ENCODE assay signal across 21 mouse cellular contexts in the genomic region with DNA sequence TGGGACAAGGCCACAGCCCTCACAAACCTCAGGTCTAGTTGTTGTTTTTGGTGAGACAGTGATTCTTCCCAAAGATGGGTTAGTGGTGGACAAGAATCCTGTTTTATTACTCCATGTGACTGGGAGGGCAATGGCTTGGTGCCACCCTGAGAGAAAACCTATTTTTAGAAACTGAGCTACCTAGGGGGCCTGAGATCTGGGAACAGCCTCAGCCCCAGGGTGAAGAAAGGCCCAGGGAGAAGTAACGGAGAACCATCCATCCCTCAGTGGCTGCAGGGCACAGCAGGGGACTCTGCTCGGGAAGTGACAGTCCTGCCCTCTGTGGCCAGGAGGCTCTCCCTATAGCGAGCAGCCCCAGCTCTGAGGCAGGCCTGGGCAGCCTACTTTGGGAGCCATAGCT. TPM values are rescaled to one million over a fixed set of nuclear protein-coding genes. Genes with fewer than 3 reads are reported as not detected.
DNase-seq lines count a peak whose midpoint lies in the region; ATAC-seq lines count a peak whose summit lies in the region.
"Had no signal": no experiment of that assay in that cellular context is flagged by ENCODE, and none has a peak within 500 bp of the region (broad histone marks: within the 10 kb centered on the region; RNA-seq: fewer than 3 reads in every experiment).

No protein-coding gene starts in this region.

- H3K4me3 ChIP-seq in embryonic facial prominence, embryonic 12.5 days, result no peak overlapping the region
- H3K4me3 ChIP-seq in embryonic facial prominence, embryonic 10.5 days, result no peak overlapping the region
- no peak overlapping the region for H3K4me3 ChIP-seq in hindbrain, embryonic 10.5 days
- no peak overlapping the region for H3K4me3 ChIP-seq in hindbrain, embryonic 14.5 days (replicated peaks; ENCODE audit: low read length)
- H3K4me3 ChIP-seq: limb, embryonic 15.5 days; lung, embryonic 15.5 days had no signal

- no peaks in the 10 kb centered on the region for H3K9me3 ChIP-seq in embryonic facial prominence, embryonic 12.5 days
- H3K9me3 ChIP-seq in embryonic facial prominence, embryonic 10.5 days, result 0 out of 2 replicates have a peak, but pooled peaks cover 3% of the 10 kb centered on the region
- no peaks in the 10 kb centered on the region for H3K9me3 ChIP-seq in hindbrain, embryonic 10.5 days
- no peaks in the 10 kb centered on the region for H3K9me3 ChIP-seq in hindbrain, embryonic 14.5 days (ENCODE audit: control insufficient read depth, low read length)
- H3K9me3 ChIP-seq: limb, embryonic 15.5 days; lung, embryonic 15.5 days had no signal

- H3K4me2 ChIP-seq in embryonic facial prominence, embryonic 12.5 days (replicated peaks), result no peak overlapping the region
- H3K4me2 ChIP-seq in hindbrain, embryonic 14.5 days (replicated peaks), result no peak overlapping the region
- H3K4me2 ChIP-seq: limb, embryonic 15.5 days; lung, embryonic 15.5 days had no signal

- no peaks in the 10 kb centered on the region for H3K36me3 ChIP-seq in embryonic facial prominence, embryonic 12.5 days
- no peaks in the 10 kb centered on the region for H3K36me3 ChIP-seq in embryonic facial prominence, embryonic 10.5 days (replicated peaks)
- no peaks in the 10 kb centered on the region for H3K36me3 ChIP-seq in hindbrain, embryonic 10.5 days
- H3K36me3 ChIP-seq in hindbrain, embryonic 14.5 days (replicated peaks; ENCODE audit: control insufficient read depth, insufficient read depth), result no peaks in the 10 kb centered on the region
- H3K36me3 ChIP-seq: limb, embryonic 15.5 days; lung, embryonic 15.5 days had no signal

- 15% methylated on average over 3 of the region's 3 CpGs for WGBS in embryonic facial prominence, embryonic 12.5 days
- WGBS in embryonic facial prominence, embryonic 10.5 days, result 16% methylated on average over 3 of the region's 3 CpGs
- 9% methylated on average over 3 of the region's 3 CpGs for WGBS in hindbrain, embryonic 10.5 days
- 17% methylated on average over 3 of the region's 3 CpGs for WGBS in hindbrain, embryonic 14.5 days

- H3K4me1 ChIP-seq in embryonic facial prominence, embryonic 12.5 days, result no peaks in the 10 kb centered on the region
- H3K4me1 ChIP-seq in embryonic facial prominence, embryonic 10.5 days, result peaks cover 15% of the 10 kb centered on the region
- peaks cover 22% of the 10 kb centered on the region for H3K4me1 ChIP-seq in hindbrain, embryonic 10.5 days (replicated peaks)
- H3K4me1 ChIP-seq in hindbrain, embryonic 14.5 days (replicated peaks; ENCODE audit: control insufficient read depth, insufficient read depth, low read length), result no peaks in the 10 kb centered on the region
- H3K4me1 ChIP-seq: lung, embryonic 15.5 days had no signal

- 0 out of 2 replicates have a peak overlapping the region, but pooled peaks have one; percentile 16 for H3K9ac ChIP-seq in embryonic facial prominence, embryonic 12.5 days
- no peak overlapping the region for H3K9ac ChIP-seq in hindbrain, embryonic 14.5 days
- H3K9ac ChIP-seq: limb, embryonic 15.5 days; lung, embryonic 15.5 days had no signal

- no peak overlapping the region for H3K27ac ChIP-seq in embryonic facial prominence, embryonic 12.5 days
- H3K27ac ChIP-seq in embryonic facial prominence, embryonic 10.5 days (replicated peaks), result no peak overlapping the region
- H3K27ac ChIP-seq in hindbrain, embryonic 10.5 days, result 0 out of 2 replicates have a peak overlapping the region, but pooled peaks have one; percentile 40
- H3K27ac ChIP-seq in hindbrain, embryonic 14.5 days, result no peak overlapping the region
- H3K27ac ChIP-seq: limb, embryonic 15.5 days; lung, embryonic 15.5 days had no signal

- no peaks in the 10 kb centered on the region for H3K27me3 ChIP-seq in embryonic facial prominence, embryonic 12.5 days
- 0 out of 2 replicates have a peak, but pooled peaks cover 6% of the 10 kb centered on the region for H3K27me3 ChIP-seq in embryonic facial prominence, embryonic 10.5 days (replicated peaks; ENCODE audit: low read depth, poor library complexity, severe bottlenecking)
- no peaks in the 10 kb centered on the region for H3K27me3 ChIP-seq in hindbrain, embryonic 10.5 days (ENCODE audit: insufficient read depth, poor library complexity, severe bottlenecking)
- no peaks in the 10 kb centered on the region for H3K27me3 ChIP-seq in hindbrain, embryonic 14.5 days (ENCODE audit: control insufficient read depth, insufficient read depth, low read length)
- H3K27me3 ChIP-seq: limb, embryonic 15.5 days; lung, embryonic 15.5 days had no signal

- DNase-seq in embryonic facial prominence, embryonic 10.5 days (ENCODE audit: low spot score), result no peak
- DNase-seq in hindbrain, embryonic 10.5 days (ENCODE audit: low spot score), result no peak
- DNase-seq in hindbrain, embryonic 14.5 days (ENCODE audit: low spot score), result no peak
- DNase-seq in lung, postnatal 10 days, result peak; percentile 61
- DNase-seq in lung, postnatal 36 days, result no peak
- DNase-seq in heart, postnatal 4 days, result peak; percentile 68
- no peak for DNase-seq in thymus, postnatal 0 days (ENCODE audit: low spot score)
- DNase-seq: adrenal gland, postnatal 36 days; cerebellum, adult 9-11 months; thymus, postnatal 36 days had no signal

- no peak for ATAC-seq in embryonic facial prominence, embryonic 12.5 days (ENCODE audit: insufficient number of reproducible peaks, insufficient read depth, low FRiP score, low TSS enrichment)
- ATAC-seq in hindbrain, embryonic 14.5 days (ENCODE audit: low FRiP score), result no peak
- ATAC-seq: activated CD4-positive, CD25-positive, alpha-beta regulatory T cell, adult 4 months; forebrain, embryonic 14.5 days had no signal

RNA-seq across cellular contexts. Expression of a gene that starts 6.8 kb away (rescaled TPM):
- not detected in 2 replicates for polyA plus RNA-seq in embryonic facial prominence, embryonic 12.5 days (2016; fragmentation: Nextera tagmentation; extraction: Ambion mirVana)
- polyA plus RNA-seq in embryonic facial prominence, embryonic 10.5 days (2016; fragmentation: Nextera tagmentation; extraction: Ambion mirVana), result 0.11 TPM in 1 of 2 replicates, not detected in the other
- polyA plus RNA-seq in hindbrain, embryonic 10.5 days (2016; fragmentation: Nextera tagmentation; extraction: Ambion mirVana), result 0.22 TPM in 1 of 2 replicates, not detected in the other
- not detected in 2 replicates for polyA plus RNA-seq in hindbrain, embryonic 14.5 days (2014; fragmentation: Nextera tagmentation; extraction: Ambion mirVana)
- not detected for total RNA-seq in heart, postnatal 4 days (2021)
- not detected in 2 replicates for polyA plus RNA-seq in thymus, postnatal 0 days (2015; fragmentation: Nextera tagmentation; extraction: Ambion mirVana)
- total RNA-seq: adrenal gland, postnatal 36 days; hematopoietic stem cell, adult 5-6 weeks; layer of hippocampus, adult 18-20 months; megakaryocyte-erythroid progenitor cell, adult 5-6 weeks had no signal
- polyA plus RNA-seq: forebrain, embryonic 14.5 days; intestine, embryonic 14.5 days; limb, embryonic 15.5 days; lung, embryonic 15.5 days; spleen, adult 2 months; stomach, embryonic 16.5 days had no signal

RNA-seq across cellular contexts. Expression of a gene that starts 19.8 kb away (rescaled TPM):
- polyA plus RNA-seq in embryonic facial prominence, embryonic 12.5 days (2016; fragmentation: Nextera tagmentation; extraction: Ambion mirVana), result 55.0 and 56.5 TPM in 2 replicates
- 50.3 and 55.1 TPM in 2 replicates for polyA plus RNA-seq in embryonic facial prominence, embryonic 10.5 days (2016; fragmentation: Nextera tagmentation; extraction: Ambion mirVana)
- 50.5 and 55.4 TPM in 2 replicates for polyA plus RNA-seq in hindbrain, embryonic 10.5 days (2016; fragmentation: Nextera tagmentation; extraction: Ambion mirVana)
- 78.0 and 83.0 TPM in 2 replicates for polyA plus RNA-seq in hindbrain, embryonic 14.5 days (2014; fragmentation: Nextera tagmentation; extraction: Ambion mirVana)
- 100 to 1,000 TPM; 209 to 213 TPM for total RNA-seq in heart, postnatal 4 days (2021)
- 16.5 and 16.6 TPM in 2 replicates for polyA plus RNA-seq in thymus, postnatal 0 days (2015; fragmentation: Nextera tagmentation; extraction: Ambion mirVana)

Comparison
In these comparisons a context has a peak if more than half of its experiments do, and no peak if none do; other contexts are left out.
1. DNase-seq: peak in lung, postnatal 10 days (single experiment) and heart, postnatal 4 days (single experiment); none in embryonic facial prominence, embryonic 10.5 days (single experiment), hindbrain, embryonic 10.5 days (single experiment), hindbrain, embryonic 14.5 days (single experiment), lung, postnatal 36 days (single experiment) and thymus, postnatal 0 days (single experiment).